Mouse (Mus musculus): Measurements from ENCODE around the gene Ncan.
A peak's percentile ranks its signal among the peaks of the same experiment; 100 is the strongest.

The Ncan gene

GRCm38 (mm10) chr8:70128435-70128834 lies 7.8 kb upstream of the Ncan start:
- no peak for DNase-seq

GRCm38 (mm10) chr8:70124992-70125391 lies 4.3 kb upstream of the Ncan start:
- DNase-seq = no peak

GRCm38 (mm10) chr8:70122863-70123262 lies 2.2 kb upstream of the Ncan start:
- no peak for DNase-seq

- DNase-seq = no peak
Observed at GRCm38 (mm10) chr8:70118726-70119700, 1.7 kb downstream of the Ncan start.

- peak; percentile 37 for DNase-seq
Observed at GRCm38 (mm10) chr8:70117611-70118010, 3.1 kb downstream of the Ncan start.

GRCm38 (mm10) chr8:70114892-70115291 lies 5.8 kb downstream of the Ncan start:
- DNase-seq = no peak

- DNase-seq = no peak
Observed at GRCm38 (mm10) chr8:70114488-70114887, 6.2 kb downstream of the Ncan start.

- DNase-seq = peak; percentile 23
Observed at GRCm38 (mm10) chr8:70112401-70113016, 8.2 kb downstream of the Ncan start.

GRCm38 (mm10) chr8:70111192-70111795 lies 9.4 kb downstream of the Ncan start:
- DNase-seq = no peak

GRCm38 (mm10) chr8:70110451-70110850 lies 10.2 kb downstream of the Ncan start:
- no peak for DNase-seq

- no peak for DNase-seq
Observed at GRCm38 (mm10) chr8:70104922-70105321, 15.8 kb downstream of the Ncan start.

GRCm38 (mm10) chr8:70104506-70104905 lies 16.2 kb downstream of the Ncan start:
- DNase-seq = peak; percentile 71

GRCm38 (mm10) chr8:70100241-70100640 lies 20.4 kb downstream of the Ncan start:
- no peak for DNase-seq

- no peak for DNase-seq
Observed at GRCm38 (mm10) chr8:70099276-70099675, 21.4 kb downstream of the Ncan start.

GRCm38 (mm10) chr8:70092786-70093185 lies 27.9 kb downstream of the Ncan start:
- no peak for DNase-seq

GRCm38 (mm10) chr8:70089296-70089960 lies 31.2 kb downstream of the Ncan start:
- no peak for DNase-seq

GRCm38 (mm10) chr8:70087836-70088650 lies 32.6 kb downstream of the Ncan start:
- peak; percentile 34 for DNase-seq

GRCm38 (mm10) chr8:70087237-70087636 lies 33.4 kb downstream of the Ncan start:
- no peak for DNase-seq

- no peak for DNase-seq
Observed at GRCm38 (mm10) chr8:70086151-70086550, 34.5 kb downstream of the Ncan start.

GRCm38 (mm10) chr8:70084191-70085065 lies 36.2 kb downstream of the Ncan start:
- DNase-seq = no peak

- no peak for DNase-seq
Observed at GRCm38 (mm10) chr8:70083285-70083684, 37.4 kb downstream of the Ncan start, which contains the start of gene Hapln4. Gene Hapln4, plus strand, starts transcription at chr8:70083457.
